Comparison of ENCODE assay signal across 8 mouse cellular contexts in the genomic region with DNA sequence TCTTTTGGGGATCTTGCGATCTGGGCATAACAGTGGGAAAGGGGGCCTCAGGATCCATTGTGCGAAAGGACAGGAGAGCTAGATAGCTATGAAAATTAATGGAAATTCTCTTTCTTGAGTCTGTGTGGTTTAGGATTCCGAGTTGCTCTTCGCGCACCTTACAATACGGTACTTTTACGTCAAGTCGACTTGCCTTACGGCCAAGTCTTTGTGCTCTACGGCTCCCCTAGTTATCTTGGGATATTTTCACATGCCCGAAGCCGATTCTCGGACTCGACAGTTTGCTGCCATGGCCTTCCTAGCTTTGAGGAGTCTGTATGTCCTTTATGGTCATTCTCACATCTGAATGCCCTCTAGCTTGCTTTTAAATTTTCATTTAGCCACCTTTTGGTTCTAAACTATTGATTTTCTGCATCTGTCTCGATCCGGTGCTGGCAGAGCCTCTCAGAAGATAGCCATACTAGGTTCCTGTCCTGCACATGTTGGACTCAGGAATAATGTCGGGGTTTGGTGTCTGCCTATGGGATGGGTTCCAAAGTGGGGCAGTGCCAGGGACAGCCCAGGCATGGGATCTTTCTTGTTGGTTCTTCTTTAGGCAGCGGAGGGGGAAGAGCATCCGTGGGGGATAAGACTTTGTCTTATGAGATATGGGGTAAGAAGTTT.
A peak's percentile ranks its signal among the peaks of the same experiment; 100 is the strongest.
DNase-seq lines count a peak whose midpoint lies in the region; ATAC-seq and TF ChIP-seq lines count a peak whose summit lies in the region.

No protein-coding gene starts in this region.

- no peaks in the 10 kb centered on the region for H3K27me3 ChIP-seq in heart, embryonic 15.5 days
- H3K27me3 ChIP-seq in liver, embryonic 15.5 days: no peaks in the 10 kb centered on the region
- H3K27me3 ChIP-seq in neural tube, embryonic 13.5 days: no peaks in the 10 kb centered on the region

- DNase-seq in ES-CJ7 (ENCODE audit: low read depth, low spot score): peak; percentile 77
- DNase-seq in brain, embryonic 14.5 days (ENCODE audit: low read depth): peak; percentile 89
- peak; percentile 8 for DNase-seq in fat pad, adult 2 months (ENCODE audit: extremely low read depth, low read depth, low spot score)
- peak; percentile 80 for DNase-seq in kidney, postnatal 10 days
- peak; percentile 63 for DNase-seq in thymus, postnatal 14 days

- TF ChIP-seq CTCF in brain, embryonic 14.5 days (IDR thresholded peaks at IDR 0.05; ENCODE audit: borderline replicate concordance, extremely low read depth, insufficient read depth, insufficient read length): no peak

- H3K9ac ChIP-seq in heart, embryonic 15.5 days: no peak overlapping the region
- no peak overlapping the region for H3K9ac ChIP-seq in liver, embryonic 15.5 days
- H3K9ac ChIP-seq in neural tube, embryonic 13.5 days: peak overlapping the region; percentile 41; the same call in 1 of the 2 replicates

- H3K4me1 ChIP-seq in heart, embryonic 15.5 days (replicated peaks): no peaks in the 10 kb centered on the region
- no peaks in the 10 kb centered on the region for H3K4me1 ChIP-seq in liver, embryonic 15.5 days (replicated peaks)
- no peaks in the 10 kb centered on the region for H3K4me1 ChIP-seq in neural tube, embryonic 13.5 days (replicated peaks)

- WGBS in heart, embryonic 15.5 days: 46% methylated on average over 19 of the region's 19 CpGs
- 44% methylated on average over 19 of the region's 19 CpGs for WGBS in liver, embryonic 15.5 days (ENCODE audit: insufficient replicate concordance)
- WGBS in neural tube, embryonic 13.5 days: 42% methylated on average over 19 of the region's 19 CpGs

- no peaks in the 10 kb centered on the region for H3K36me3 ChIP-seq in heart, embryonic 15.5 days
- no peaks in the 10 kb centered on the region for H3K36me3 ChIP-seq in liver, embryonic 15.5 days (replicated peaks)
- no peaks in the 10 kb centered on the region for H3K36me3 ChIP-seq in neural tube, embryonic 13.5 days

- no peak overlapping the region for H3K27ac ChIP-seq in heart, embryonic 15.5 days
- H3K27ac ChIP-seq in liver, embryonic 15.5 days (replicated peaks): no peak overlapping the region
- no peak overlapping the region for H3K27ac ChIP-seq in neural tube, embryonic 13.5 days (replicated peaks)

- peak overlapping the region; percentile 44 for H3K4me2 ChIP-seq in heart, embryonic 15.5 days
- peak overlapping the region; percentile 47 for H3K4me2 ChIP-seq in liver, embryonic 15.5 days
- H3K4me2 ChIP-seq in neural tube, embryonic 13.5 days: peak overlapping the region; percentile 42

- H3K9me3 ChIP-seq in heart, embryonic 15.5 days (replicated peaks): no peaks in the 10 kb centered on the region
- H3K9me3 ChIP-seq in liver, embryonic 15.5 days (replicated peaks): no peaks in the 10 kb centered on the region
- no peaks in the 10 kb centered on the region for H3K9me3 ChIP-seq in neural tube, embryonic 13.5 days

- no peak for TF ChIP-seq POLR2A in brain, embryonic 14.5 days (IDR thresholded peaks at IDR 0.05; ENCODE audit: borderline replicate concordance, extremely low read depth, insufficient read depth, insufficient read length, poor library complexity, severe bottlenecking)

- H3K4me3 ChIP-seq in heart, embryonic 15.5 days: peak overlapping the region; percentile 49
- peak overlapping the region; percentile 49 for H3K4me3 ChIP-seq in liver, embryonic 15.5 days (replicated peaks)
- peak overlapping the region; percentile 40 for H3K4me3 ChIP-seq in neural tube, embryonic 13.5 days

- ATAC-seq in heart, embryonic 15.5 days (replicated peaks; ENCODE audit: insufficient number of reproducible peaks, insufficient read depth, low FRiP score, low read depth): no peak
- ATAC-seq in liver, embryonic 15.5 days (ENCODE audit: insufficient read depth): no peak
- ATAC-seq in neural tube, embryonic 13.5 days (ENCODE audit: low read depth): peak; percentile 75

Comparison
In these comparisons a context has a peak if more than half of its experiments do, and no peak if none do; other contexts are left out.
1. DNase-seq: peak in every context shown above with its lines; median percentile 89 in brain, embryonic 14.5 days; 80 in kidney, postnatal 10 days; 77 in ES-CJ7; 63 in thymus, postnatal 14 days; 8 in fat pad, adult 2 months.